In genomic region chr1:191380843-191381242, GRCm38 (mm10) we compare ENCODE assay signal across 23 mouse cellular contexts.
"Had no signal": no experiment of that assay in that cellular context is flagged by ENCODE, and none has a peak within 500 bp of the region (broad histone marks: within the 10 kb centered on the region; RNA-seq: fewer than 3 reads in every experiment).

No protein-coding gene starts in this region.

- H3K27me3 ChIP-seq: embryonic facial prominence, embryonic 12.5 days; embryonic facial prominence, embryonic 13.5 days; embryonic facial prominence, embryonic 15.5 days; forebrain, embryonic 12.5 days; forebrain, embryonic 13.5 days; forebrain, embryonic 15.5 days had no signal

- H3K4me1 ChIP-seq: embryonic facial prominence, embryonic 10.5 days; embryonic facial prominence, embryonic 12.5 days; embryonic facial prominence, embryonic 13.5 days; embryonic facial prominence, embryonic 15.5 days; forebrain, embryonic 10.5 days; forebrain, embryonic 12.5 days; forebrain, embryonic 13.5 days; forebrain, embryonic 15.5 days had no signal

- DNase-seq: cerebellum, adult 9-10 months; cerebellum, adult 9-11 months; cerebellum, postnatal 10 days; cerebellum, postnatal 14 days; cerebellum, postnatal 25 days; cerebellum, postnatal 36 days; embryo, embryonic 11 days; forebrain, postnatal 0 days; gastrocnemius, postnatal 10 days; gastrocnemius, postnatal 25 days; gastrocnemius, postnatal 36 days; heart, adult 18-20 months; heart, adult 2 months had no signal

- H3K27ac ChIP-seq: embryonic facial prominence, embryonic 10.5 days; embryonic facial prominence, embryonic 12.5 days; embryonic facial prominence, embryonic 13.5 days; embryonic facial prominence, embryonic 15.5 days; forebrain, embryonic 10.5 days; forebrain, embryonic 12.5 days; forebrain, embryonic 13.5 days; forebrain, embryonic 15.5 days; heart, adult 2 months; heart, embryonic 10.5 days had no signal

- H3K9me3 ChIP-seq: embryonic facial prominence, embryonic 10.5 days; embryonic facial prominence, embryonic 12.5 days; embryonic facial prominence, embryonic 13.5 days; embryonic facial prominence, embryonic 15.5 days; forebrain, embryonic 10.5 days; forebrain, embryonic 12.5 days; forebrain, embryonic 13.5 days; forebrain, embryonic 15.5 days; heart, embryonic 10.5 days had no signal

- H3K36me3 ChIP-seq: embryonic facial prominence, embryonic 10.5 days; embryonic facial prominence, embryonic 12.5 days; embryonic facial prominence, embryonic 15.5 days; forebrain, embryonic 12.5 days; forebrain, embryonic 15.5 days had no signal

- H3K9ac ChIP-seq: embryonic facial prominence, embryonic 12.5 days; embryonic facial prominence, embryonic 13.5 days; embryonic facial prominence, embryonic 15.5 days; forebrain, embryonic 12.5 days; forebrain, embryonic 13.5 days; forebrain, embryonic 15.5 days; forebrain, postnatal 0 days had no signal

- H3K4me3 ChIP-seq: embryonic facial prominence, embryonic 10.5 days; embryonic facial prominence, embryonic 12.5 days; embryonic facial prominence, embryonic 13.5 days; embryonic facial prominence, embryonic 15.5 days; erythroblast, embryonic 14.5 days; forebrain, embryonic 10.5 days; forebrain, embryonic 12.5 days; forebrain, embryonic 13.5 days; forebrain, embryonic 15.5 days; heart, adult 2 months; heart, embryonic 10.5 days had no signal
